Mouse (Mus musculus): ENCODE measurements around the gene Bcl2l13.

Bcl2l13 gene

GRCm38 (mm10) chr6:120929421-120929820 is 93.4 kb downstream of the Bcl2l13 start:
- no peak for DNase-seq (ENCODE audit: low read depth, low spot score)

GRCm38 (mm10) chr6:120930450-120931306 is 94.7 kb downstream of the Bcl2l13 start:
- DNase-seq (ENCODE audit: low read depth, low spot score): no peak

GRCm38 (mm10) chr6:120932597-120932996 is 96.6 kb downstream of the Bcl2l13 start:
- no peak for DNase-seq (ENCODE audit: low read depth, low spot score)

- DNase-seq (ENCODE audit: low read depth, low spot score): no peak
These were observed 97.7 kb downstream of the Bcl2l13 start for GRCm38 (mm10) chr6:120933670-120934069.

- DNase-seq (ENCODE audit: low read depth, low spot score): no peak
These were observed 98.2 kb downstream of the Bcl2l13 start for GRCm38 (mm10) chr6:120934176-120934575.

- no peak for DNase-seq (ENCODE audit: low read depth, low spot score)
These were observed 101.1 kb downstream of the Bcl2l13 start for GRCm38 (mm10) chr6:120937104-120937617.

GRCm38 (mm10) chr6:120937999-120938608 is 102.1 kb downstream of the Bcl2l13 start:
- DNase-seq (ENCODE audit: low read depth, low spot score): no peak

GRCm38 (mm10) chr6:120938763-120939450 is 102.9 kb downstream of the Bcl2l13 start:
- DNase-seq (ENCODE audit: low read depth, low spot score): no peak

- no peak for DNase-seq (ENCODE audit: low read depth, low spot score)
These were observed 103.8 kb downstream of the Bcl2l13 start for GRCm38 (mm10) chr6:120939783-120940182.

GRCm38 (mm10) chr6:120940446-120941083 is 104.6 kb downstream of the Bcl2l13 start:
- DNase-seq (ENCODE audit: low read depth, low spot score): no peak

- no peak for DNase-seq (ENCODE audit: low read depth, low spot score)
These were observed 105.1 kb downstream of the Bcl2l13 start for GRCm38 (mm10) chr6:120941084-120941481.

GRCm38 (mm10) chr6:120941575-120941974 is 105.6 kb downstream of the Bcl2l13 start:
- no peak for DNase-seq (ENCODE audit: low read depth, low spot score)
